Mouse (Mus musculus) frontal cortex, postnatal 25 days (tissue): ENCODE results near the gene Alox5ap.

Experiments
- DNase-seq, 2 experiments: peaks; one replicate each; pipeline ENCODE4 v3.0.0; 2022; ENCODE audit warnings: low spot score in 2 of 2

The Alox5ap gene

GRCm38 (mm10) chr5:149264405-149264804, at the start of gene Alox5ap:
Gene Alox5ap (plus strand): TSS chr5:149264767.
- DNase-seq = no peak

DNA sequence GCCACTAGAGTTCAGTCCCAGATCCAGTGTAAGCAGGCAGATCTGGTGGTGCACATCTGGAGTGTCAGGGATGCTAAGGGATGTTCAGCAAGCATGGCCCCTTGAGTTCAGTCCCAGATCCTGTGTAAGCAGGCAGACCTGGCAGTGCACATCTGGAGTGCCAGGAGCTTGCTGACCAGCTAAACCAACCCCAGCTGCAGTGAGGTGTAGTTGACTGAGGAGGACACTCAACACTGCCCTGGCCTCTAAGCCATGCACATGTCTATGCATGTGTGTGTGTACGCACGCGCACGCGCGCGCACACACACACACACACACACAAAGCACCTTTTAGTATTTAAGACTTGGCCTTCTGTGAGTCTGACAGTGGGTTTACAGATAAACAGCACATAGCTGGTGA, 49.0 kb upstream of the Alox5ap start:
- DNase-seq = no peak

GRCm38 (mm10) chr5:149217524-149218357, 46.8 kb upstream of the Alox5ap start:
- no peak for DNase-seq

DNA sequence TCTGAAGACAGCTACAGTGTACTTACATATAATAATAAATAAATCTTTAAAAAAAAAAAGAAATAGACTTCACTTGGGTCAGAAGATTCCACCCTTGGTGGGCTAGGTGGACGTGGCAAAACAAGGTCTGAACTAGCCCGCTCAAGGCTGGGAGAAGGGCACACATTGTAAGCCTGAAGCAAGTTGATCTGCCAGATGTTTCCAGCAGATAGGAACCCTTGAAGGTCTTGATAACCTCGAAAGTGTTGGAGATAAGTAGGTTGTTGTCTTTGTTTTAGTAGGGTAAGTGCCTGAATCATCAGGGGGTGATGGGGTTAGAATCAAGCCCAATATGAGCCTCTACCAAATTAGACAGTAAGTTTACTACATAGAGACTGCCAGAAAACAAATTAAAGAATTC, 45.1 kb upstream of the Alox5ap start:
- DNase-seq = no peak

DNA sequence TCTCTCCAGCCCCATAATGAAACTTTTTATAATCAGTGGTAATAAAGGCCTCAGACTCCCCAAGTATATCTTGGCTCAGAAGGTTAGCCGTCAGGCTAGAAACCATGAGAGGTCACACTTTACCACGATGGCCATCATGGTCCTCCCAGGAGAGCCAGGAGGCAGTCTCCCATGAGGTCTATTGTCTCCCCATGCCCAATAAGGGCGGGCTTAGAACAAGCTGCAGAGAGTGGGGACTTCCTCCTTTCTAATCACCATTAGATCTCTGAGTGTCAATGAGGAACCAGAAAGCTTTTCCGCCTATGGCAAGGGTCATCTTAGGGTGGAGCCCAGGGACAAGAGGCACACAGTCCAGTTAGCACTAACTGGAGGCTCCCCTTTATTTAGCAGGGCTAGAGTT, 43.2 kb upstream of the Alox5ap start:
- DNase-seq = no peak

- no peak for DNase-seq
Observed at GRCm38 (mm10) chr5:149224666-149225065, 39.9 kb upstream of the Alox5ap start.

DNA sequence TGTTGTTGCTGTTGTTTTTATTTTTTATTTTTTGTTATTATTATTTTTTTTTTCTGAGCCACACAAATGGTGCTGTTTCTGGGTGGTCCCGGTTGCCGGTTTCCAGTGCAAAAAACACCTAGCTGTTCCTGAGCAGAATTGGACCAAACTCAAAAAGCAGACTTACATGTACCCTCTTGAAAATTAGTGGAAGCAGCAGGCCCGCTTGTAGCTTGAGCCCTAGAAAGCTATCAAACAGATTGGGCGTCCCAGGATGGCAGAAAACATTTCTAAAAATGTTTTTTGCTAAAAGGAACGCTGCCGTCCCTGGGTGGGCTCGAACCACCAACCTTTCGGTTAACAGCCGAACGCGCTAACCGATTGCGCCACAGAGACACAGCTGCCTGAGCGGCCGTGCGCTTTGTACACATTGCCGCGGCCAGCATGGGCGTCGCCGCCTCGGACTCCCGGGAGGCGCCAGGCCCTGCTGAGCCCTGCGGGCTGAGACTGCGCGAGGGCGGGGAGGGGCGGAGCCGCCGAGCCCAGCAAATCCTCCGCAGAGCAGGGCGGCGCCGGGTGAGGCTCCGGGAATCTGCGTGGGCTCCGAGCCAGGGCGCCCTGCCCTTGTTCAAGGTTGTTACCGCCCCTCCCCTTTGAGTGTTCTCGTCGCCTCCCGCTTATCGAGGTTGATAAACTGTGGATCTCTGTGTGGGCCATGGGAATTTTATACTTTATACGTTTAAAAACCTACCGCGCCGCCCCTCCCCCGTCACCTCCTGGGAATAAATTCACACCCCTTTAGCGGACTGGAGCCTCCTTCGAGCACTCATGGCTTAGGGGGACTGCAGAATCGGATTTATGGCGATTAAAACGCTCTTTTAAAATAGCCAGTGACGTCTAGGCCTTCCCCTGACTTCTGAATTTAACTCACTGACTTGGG, 35.6 kb upstream of the Alox5ap start:
- peak; percentile 99 for DNase-seq

DNA sequence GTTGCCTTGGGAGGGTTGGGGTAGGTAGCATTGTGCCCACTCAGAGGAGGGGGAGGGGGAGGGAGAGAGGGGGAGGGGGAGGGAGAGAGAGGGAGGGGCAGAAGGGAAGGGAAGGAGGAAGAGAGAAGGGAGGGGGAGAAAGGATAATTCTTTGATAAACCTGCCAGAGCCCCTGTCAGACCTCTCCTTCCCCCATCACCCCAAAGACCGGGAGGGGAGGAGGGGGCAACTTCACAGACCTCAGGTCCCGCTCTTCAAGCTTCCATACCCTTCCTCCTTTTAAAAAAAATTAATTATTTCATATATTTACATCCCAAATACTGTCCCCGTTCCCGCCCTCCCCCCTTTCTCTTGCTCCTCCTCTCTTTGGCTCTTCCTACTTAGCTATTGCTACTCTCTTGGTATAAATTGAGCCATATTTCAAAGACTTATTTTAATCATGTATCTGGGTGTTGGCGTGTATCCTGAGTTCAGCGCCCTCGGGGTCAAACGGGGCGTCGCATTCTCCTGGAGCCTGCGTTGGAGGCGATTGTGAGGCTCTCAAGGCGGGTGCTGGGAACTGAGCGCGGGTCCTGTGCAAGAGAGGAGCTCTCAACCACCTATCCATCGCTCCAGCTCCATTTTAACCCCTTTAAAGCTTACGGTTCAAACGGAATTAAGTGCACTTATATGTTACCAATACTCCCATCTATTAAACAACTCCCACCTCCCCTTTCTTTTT, 34.8 kb upstream of the Alox5ap start:
- no peak for DNase-seq

DNA sequence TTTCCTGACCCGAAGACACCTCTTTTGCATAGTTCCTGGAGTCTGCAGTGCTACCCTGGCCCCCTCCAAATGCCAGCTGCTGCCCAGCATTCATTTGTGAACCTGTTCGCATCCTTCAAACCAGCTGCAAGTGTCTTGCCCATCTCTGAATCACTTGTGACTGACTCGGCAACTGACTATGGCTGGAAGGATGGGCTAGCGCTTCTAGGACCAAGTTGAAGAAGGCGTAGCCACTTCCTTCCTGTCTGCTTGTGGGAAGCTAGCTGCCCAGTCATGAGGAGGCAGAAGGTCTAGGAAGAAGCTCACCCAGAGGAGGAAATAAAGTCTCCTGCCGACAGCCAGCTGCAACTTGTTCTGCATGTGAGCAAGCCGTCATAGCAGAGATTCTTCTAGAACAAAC, 29.6 kb upstream of the Alox5ap start:
- no peak for DNase-seq

- no peak for DNase-seq
Observed at GRCm38 (mm10) chr5:149237221-149237950, 27.2 kb upstream of the Alox5ap start.

DNA sequence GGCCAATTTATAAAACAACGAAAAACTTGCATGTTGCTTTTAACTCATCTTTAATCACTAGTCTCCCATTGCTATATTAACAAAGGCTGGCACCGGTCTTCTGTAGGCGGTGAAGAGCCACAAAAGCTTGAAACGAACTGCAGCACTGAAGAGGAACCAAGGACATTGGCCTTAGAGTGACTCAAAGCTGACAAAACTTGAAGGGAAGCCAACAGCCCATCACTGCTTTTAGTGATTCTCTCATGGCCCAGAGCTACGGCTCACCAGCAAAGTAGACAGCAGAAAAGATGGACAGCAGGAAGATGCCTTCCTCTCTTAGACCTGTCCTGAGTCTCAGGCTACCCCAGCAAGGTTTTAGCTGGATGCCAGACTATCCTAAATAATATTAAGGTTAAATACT, 22.1 kb upstream of the Alox5ap start:
- DNase-seq = no peak

GRCm38 (mm10) chr5:149243053-149243452, 21.5 kb upstream of the Alox5ap start:
- DNase-seq = no peak

- DNase-seq = no peak
Observed at GRCm38 (mm10) chr5:149245391-149245964, 19.1 kb upstream of the Alox5ap start.

DNA sequence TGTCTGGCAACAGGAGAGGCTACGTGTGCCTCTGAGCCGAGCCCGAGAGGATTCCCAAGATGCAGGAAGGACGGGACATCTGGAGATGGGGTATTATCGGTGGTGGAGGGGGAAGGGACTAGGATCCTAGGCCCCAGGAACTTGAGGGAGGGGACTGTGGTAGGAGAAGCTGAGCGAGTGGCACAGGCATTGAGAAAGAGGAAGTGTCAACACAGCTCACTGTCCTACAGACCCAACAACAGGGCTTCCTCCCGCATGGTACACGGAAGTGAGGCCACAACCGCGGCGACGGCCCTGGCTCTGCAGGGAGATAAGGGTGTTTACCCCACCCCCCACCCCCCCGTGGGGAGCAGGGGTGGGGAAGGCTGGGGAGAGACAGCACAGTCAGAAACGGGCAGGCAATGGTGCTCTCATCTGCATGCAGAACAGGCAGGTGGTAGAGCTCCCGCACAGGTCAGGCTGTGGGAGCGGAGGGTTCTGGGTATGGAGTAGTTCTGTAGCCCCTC, 18.5 kb upstream of the Alox5ap start:
- DNase-seq = no peak

GRCm38 (mm10) chr5:149247047-149247904, 17.3 kb upstream of the Alox5ap start:
- no peak for DNase-seq

- no peak for DNase-seq
Observed at GRCm38 (mm10) chr5:149252303-149252702, 12.3 kb upstream of the Alox5ap start.

GRCm38 (mm10) chr5:149253491-149253890, 11.1 kb upstream of the Alox5ap start:
- DNase-seq = no peak

DNA sequence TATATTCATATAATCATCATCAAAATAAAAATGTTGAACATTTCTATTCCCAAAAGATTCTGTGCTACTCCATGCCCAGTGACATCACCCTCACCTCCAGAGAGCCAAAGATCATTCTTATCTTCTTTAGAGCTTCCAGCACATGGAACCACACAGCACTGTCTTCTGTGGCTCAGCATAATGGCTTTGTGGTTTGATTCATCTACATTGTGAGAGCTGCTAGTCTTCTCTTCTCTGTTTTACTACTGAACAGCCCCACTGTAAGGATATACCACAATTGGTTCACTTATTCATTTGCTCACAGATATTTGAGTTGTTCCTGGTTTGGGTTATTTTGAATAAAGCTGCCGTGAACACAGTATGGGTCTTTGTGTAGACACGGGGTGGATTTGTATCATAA, 9.0 kb upstream of the Alox5ap start:
- no peak for DNase-seq

DNA sequence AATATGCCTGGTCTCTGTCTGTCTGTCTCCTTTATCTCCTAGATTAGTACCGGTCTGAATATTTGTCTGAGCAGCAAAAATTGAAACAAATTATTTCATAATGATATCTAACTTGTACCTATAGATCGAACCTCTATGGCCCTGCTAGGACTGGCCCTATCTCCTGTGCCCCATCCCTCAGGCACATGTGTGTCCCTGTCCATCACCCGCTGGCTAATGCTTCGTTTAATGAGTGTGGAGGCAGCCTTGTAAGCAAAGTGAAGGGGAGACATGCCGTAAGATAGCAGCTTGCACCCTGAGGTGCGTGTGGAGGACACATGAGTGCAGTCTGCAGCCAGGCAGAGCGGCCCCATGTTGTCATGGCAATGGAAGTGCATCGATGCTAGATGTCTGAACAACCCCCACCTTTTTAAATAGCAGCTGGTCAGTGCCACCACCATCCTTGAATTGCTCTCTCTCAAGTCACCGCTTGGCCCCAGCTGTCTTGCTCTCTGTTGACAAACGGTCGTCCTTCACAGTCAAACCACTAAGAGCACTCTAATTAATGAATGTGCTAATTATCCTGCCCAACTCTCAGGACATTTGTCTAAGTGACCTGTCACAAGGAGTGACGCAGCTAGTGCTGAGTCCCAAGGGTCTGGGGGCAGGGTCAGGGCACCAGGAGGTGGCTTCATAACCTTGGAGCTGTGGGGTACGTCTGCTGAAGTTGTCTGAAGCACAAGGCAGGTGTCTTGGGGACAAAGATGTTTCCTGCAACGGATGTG, 6.9 kb upstream of the Alox5ap start:
- DNase-seq = no peak
